ENCODE assay signal across 16 mouse cellular contexts in genomic region chr6:97704361-97704760, GRCm38 (mm10).
"Had no signal": no experiment of that assay in that cellular context is flagged by ENCODE, and none has a peak within 500 bp of the region (broad histone marks: within the 10 kb centered on the region; RNA-seq: fewer than 3 reads in every experiment).

No protein-coding gene starts in this region.

- DNase-seq: lung, adult 2 months; lung, postnatal 14 days; lung, postnatal 36 days; right cerebral cortex, postnatal 14 days; thymus, adult 18-20 months; thymus, postnatal 14 days; thymus, postnatal 36 days had no signal

- H3K4me3 ChIP-seq: lung, embryonic 15.5 days; megakaryocyte, embryonic 14.5 days; midbrain, embryonic 13.5 days; midbrain, embryonic 15.5 days; neural tube, embryonic 12.5 days; stomach, embryonic 15.5 days had no signal

- H3K36me3 ChIP-seq: lung, embryonic 15.5 days; midbrain, embryonic 13.5 days; midbrain, embryonic 15.5 days; neural tube, embryonic 12.5 days; stomach, embryonic 15.5 days had no signal

- H3K27me3 ChIP-seq: lung, embryonic 15.5 days; megakaryocyte, embryonic 14.5 days; midbrain, embryonic 15.5 days; neural tube, embryonic 12.5 days; stomach, embryonic 15.5 days had no signal

- H3K9ac ChIP-seq: lung, embryonic 15.5 days; midbrain, embryonic 13.5 days; midbrain, embryonic 15.5 days; neural tube, embryonic 12.5 days; stomach, embryonic 15.5 days had no signal

- H3K4me2 ChIP-seq: lung, embryonic 15.5 days; midbrain, embryonic 11.5 days; midbrain, embryonic 13.5 days; midbrain, embryonic 15.5 days; neural tube, embryonic 12.5 days; stomach, embryonic 15.5 days had no signal

- H3K4me1 ChIP-seq: lung, embryonic 15.5 days; megakaryocyte, embryonic 14.5 days; stomach, embryonic 15.5 days had no signal

- H3K27ac ChIP-seq: lung, embryonic 15.5 days; macrophage; midbrain, embryonic 13.5 days; midbrain, embryonic 15.5 days; neural tube, embryonic 12.5 days; stomach, embryonic 15.5 days had no signal

- H3K9me3 ChIP-seq: lung, embryonic 15.5 days; midbrain, embryonic 15.5 days; neural tube, embryonic 12.5 days; stomach, embryonic 15.5 days had no signal

- ATAC-seq: lung, postnatal 0 days; midbrain, embryonic 13.5 days; midbrain, embryonic 15.5 days had no signal
